Comparison of ENCODE assay signal across 39 mouse cellular contexts in genomic region chr9:98961591-98962477, GRCm38 (mm10). TPM values are rescaled to one million over a fixed set of nuclear protein-coding genes. Genes with fewer than 3 reads are reported as not detected.
DNase-seq lines count a peak whose midpoint lies in the region; ATAC-seq lines count a peak whose summit lies in the region.
"Had no signal": no experiment of that assay in that cellular context is flagged by ENCODE, and none has a peak within 500 bp of the region (broad histone marks: within the 10 kb centered on the region; RNA-seq: fewer than 3 reads in every experiment).

No protein-coding gene starts in this region.

- no peaks in the 10 kb centered on the region for H3K36me3 ChIP-seq in midbrain, embryonic 11.5 days (ENCODE audit: control insufficient read depth, insufficient read depth, low read length)
- H3K36me3 ChIP-seq in midbrain, embryonic 13.5 days = no peaks in the 10 kb centered on the region
- H3K36me3 ChIP-seq in embryonic facial prominence, embryonic 14.5 days (ENCODE audit: control insufficient read depth, insufficient read depth, low read length) = no peaks in the 10 kb centered on the region
- H3K36me3 ChIP-seq: forebrain, embryonic 15.5 days; limb, embryonic 15.5 days; liver, embryonic 13.5 days had no signal

- DNase-seq in embryo, embryonic 10.5 days (ENCODE audit: low spot score) = peak; percentile 46
- no peak for DNase-seq in embryo, embryonic 10 days (ENCODE audit: low spot score)
- DNase-seq in midbrain, embryonic 11.5 days (ENCODE audit: low spot score, missing footprints) = peak; percentile 93
- no peak for DNase-seq in embryonic facial prominence, embryonic 14.5 days (ENCODE audit: low spot score)
- DNase-seq in adrenal gland, postnatal 14 days = no peak
- DNase-seq in left cerebral cortex, postnatal 25 days (ENCODE audit: low spot score in 2 of 2) = no peak
- DNase-seq: adrenal gland, adult 2 months; cerebellum, adult 2 months; cerebellum, postnatal 14 days; gastrocnemius, adult 2 months; gastrocnemius, postnatal 36 days; heart, adult 18-20 months; kidney, adult 9 months; kidney, postnatal 10 days; liver, embryonic 13.5 days; lung, adult 18-20 months; lung, postnatal 4 days; right cerebral cortex, adult 18-20 months; spleen, adult 18-20 months; thymus, postnatal 14 days had no signal

- H3K4me2 ChIP-seq in midbrain, embryonic 11.5 days = no peak overlapping the region
- H3K4me2 ChIP-seq in midbrain, embryonic 13.5 days (replicated peaks) = no peak overlapping the region
- H3K4me2 ChIP-seq in embryonic facial prominence, embryonic 14.5 days (ENCODE audit: low read depth, low read length) = peak overlapping the region; percentile 26; the same call in 1 of the 2 replicates
- H3K4me2 ChIP-seq: forebrain, embryonic 15.5 days; heart, embryonic 11.5 days; limb, embryonic 15.5 days; liver, embryonic 13.5 days had no signal

- H3K27ac ChIP-seq in midbrain, embryonic 11.5 days (ENCODE audit: low read depth, low read length) = no peak overlapping the region
- H3K27ac ChIP-seq in midbrain, embryonic 13.5 days = no peak overlapping the region
- H3K27ac ChIP-seq in embryonic facial prominence, embryonic 14.5 days (replicated peaks; ENCODE audit: low read depth, low read length) = no peak overlapping the region
- H3K27ac ChIP-seq: forebrain, embryonic 15.5 days; gastrocnemius, adult 2 months; left cerebral cortex, adult 2 months; limb, embryonic 15.5 days; liver, embryonic 13.5 days had no signal

- intact Hi-C loops in left cerebral cortex, postnatal 25 days (cut with DNase I) = loop anchor here (5.0 kb wide), 2 partner anchors 315 to 350 kb away; no protein-coding TSS in a partner anchor

- peaks cover 85% of the 10 kb centered on the region for H3K27me3 ChIP-seq in midbrain, embryonic 11.5 days (ENCODE audit: control insufficient read depth, insufficient read depth, low read length)
- H3K27me3 ChIP-seq in midbrain, embryonic 13.5 days = peaks cover 92% of the 10 kb centered on the region
- peaks cover 97% of the 10 kb centered on the region for H3K27me3 ChIP-seq in embryonic facial prominence, embryonic 14.5 days (replicated peaks; ENCODE audit: control insufficient read depth, insufficient read depth, low read length)

- H3K9ac ChIP-seq in midbrain, embryonic 11.5 days (ENCODE audit: low read length) = no peak overlapping the region
- H3K9ac ChIP-seq in midbrain, embryonic 13.5 days (replicated peaks) = no peak overlapping the region
- H3K9ac ChIP-seq in embryonic facial prominence, embryonic 14.5 days (ENCODE audit: low read depth, low read length) = no peak overlapping the region
- H3K9ac ChIP-seq: forebrain, embryonic 15.5 days; limb, embryonic 15.5 days; liver, embryonic 13.5 days had no signal

- 4% methylated on average over 22 of the region's 22 CpGs for WGBS in midbrain, embryonic 11.5 days
- WGBS in midbrain, embryonic 13.5 days = 4% methylated on average over 22 of the region's 22 CpGs
- WGBS in embryonic facial prominence, embryonic 14.5 days = 8% methylated on average over 22 of the region's 22 CpGs

- no peak overlapping the region for H3K4me3 ChIP-seq in midbrain, embryonic 11.5 days (ENCODE audit: low read depth, low read length)
- no peak overlapping the region for H3K4me3 ChIP-seq in midbrain, embryonic 13.5 days (replicated peaks)
- no peak overlapping the region for H3K4me3 ChIP-seq in embryonic facial prominence, embryonic 14.5 days (ENCODE audit: low read depth, low read length)
- H3K4me3 ChIP-seq: forebrain, embryonic 15.5 days; gastrocnemius, adult 2 months; left cerebral cortex, adult 2 months; limb, embryonic 15.5 days; liver, embryonic 13.5 days had no signal

- no peak for ATAC-seq in midbrain, embryonic 11.5 days (ENCODE audit: low FRiP score)
- no peak for ATAC-seq in midbrain, embryonic 13.5 days
- ATAC-seq in embryonic facial prominence, embryonic 14.5 days (ENCODE audit: low read depth) = no peak
- ATAC-seq: activated CD4-positive, CD25-positive, alpha-beta regulatory T cell, adult 4 months; forebrain, embryonic 15.5 days; intestine, postnatal 0 days; lung, postnatal 0 days had no signal

- H3K4me1 ChIP-seq in midbrain, embryonic 11.5 days (ENCODE audit: control insufficient read depth, insufficient read depth, low read length) = peaks cover 9% of the 10 kb centered on the region
- H3K4me1 ChIP-seq in midbrain, embryonic 13.5 days (replicated peaks) = peaks cover 8% of the 10 kb centered on the region
- no peaks in the 10 kb centered on the region for H3K4me1 ChIP-seq in embryonic facial prominence, embryonic 14.5 days (ENCODE audit: control insufficient read depth, insufficient read depth, low read length)

- H3K9me3 ChIP-seq in midbrain, embryonic 11.5 days (ENCODE audit: control insufficient read depth, low read length) = no peaks in the 10 kb centered on the region
- H3K9me3 ChIP-seq in midbrain, embryonic 13.5 days = no peaks in the 10 kb centered on the region
- no peaks in the 10 kb centered on the region for H3K9me3 ChIP-seq in embryonic facial prominence, embryonic 14.5 days (ENCODE audit: control insufficient read depth, low read length)
- H3K9me3 ChIP-seq: forebrain, embryonic 15.5 days; limb, embryonic 15.5 days; liver, embryonic 13.5 days had no signal

RNA-seq across cellular contexts. Expression of gene Foxl2, which starts 6.7 kb away (rescaled TPM):
- polyA plus RNA-seq in midbrain, embryonic 11.5 days (2014; fragmentation: Nextera tagmentation; extraction: Ambion mirVana) = 2.2 and 3.6 TPM in 2 replicates
- polyA plus RNA-seq in midbrain, embryonic 13.5 days (2015; fragmentation: Nextera tagmentation; extraction: Ambion mirVana) = 0.54 and 0.75 TPM in 2 replicates
- polyA plus RNA-seq in embryonic facial prominence, embryonic 14.5 days (2014; fragmentation: Nextera tagmentation; extraction: Ambion mirVana) = 1.0 and 1.5 TPM in 2 replicates
- not detected in 2 replicates for total RNA-seq in adrenal gland, postnatal 14 days (2021)
- total RNA-seq in left cerebral cortex, postnatal 25 days (2021) = under 1 TPM; 0.80 to 0.94 TPM
- total RNA-seq: adrenal gland, postnatal 4 days; CH12.LX; gastrocnemius, adult 2 months; gastrocnemius, postnatal 36 days; heart, adult 18-20 months; hematopoietic stem cell, adult 5-6 weeks had no signal
- polyA plus RNA-seq: activated CD4-positive, CD25-positive, alpha-beta regulatory T cell, adult 4 months; heart, embryonic 11.5 days; intestine, postnatal 0 days; large intestine, adult 2 months; liver, embryonic 13.5 days; lung, postnatal 0 days; stomach, embryonic 16.5 days; urinary bladder, adult 2 months had no signal

RNA-seq across cellular contexts. Expression of gene Faim, which starts 24.3 kb away (rescaled TPM):
- polyA plus RNA-seq in midbrain, embryonic 11.5 days (2014; fragmentation: Nextera tagmentation; extraction: Ambion mirVana) = 87.3 and 91.8 TPM in 2 replicates
- 105 and 107 TPM in 2 replicates for polyA plus RNA-seq in midbrain, embryonic 13.5 days (2015; fragmentation: Nextera tagmentation; extraction: Ambion mirVana)
- polyA plus RNA-seq in embryonic facial prominence, embryonic 14.5 days (2014; fragmentation: Nextera tagmentation; extraction: Ambion mirVana) = 39.7 and 43.5 TPM in 2 replicates
- total RNA-seq in adrenal gland, postnatal 14 days (2021) = 27.8 and 31.9 TPM in 2 replicates
- 10 to 100 TPM; 34.1 to 35.5 TPM for total RNA-seq in left cerebral cortex, postnatal 25 days (2021)

RNA-seq across cellular contexts. Expression of gene 7420426K07Rik, which starts 58.9 kb away (rescaled TPM):
- 0.11 TPM in 1 of 2 replicates, not detected in the other for polyA plus RNA-seq in midbrain, embryonic 11.5 days (2014; fragmentation: Nextera tagmentation; extraction: Ambion mirVana)
- polyA plus RNA-seq in midbrain, embryonic 13.5 days (2015; fragmentation: Nextera tagmentation; extraction: Ambion mirVana) = not detected in 2 replicates
- polyA plus RNA-seq in embryonic facial prominence, embryonic 14.5 days (2014; fragmentation: Nextera tagmentation; extraction: Ambion mirVana) = not detected in 2 replicates
- not detected in 2 replicates for total RNA-seq in adrenal gland, postnatal 14 days (2021)
- not detected for total RNA-seq in left cerebral cortex, postnatal 25 days (2021)
- total RNA-seq: adrenal gland, adult 2 months; adrenal gland, postnatal 4 days; CH12.LX; gastrocnemius, adult 2 months; gastrocnemius, postnatal 36 days; heart, adult 18-20 months; hematopoietic stem cell, adult 5-6 weeks; layer of hippocampus, postnatal 10 days; left cerebral cortex, adult 2 months; left cerebral cortex, postnatal 36 days had no signal
- polyA plus RNA-seq: activated CD4-positive, CD25-positive, alpha-beta regulatory T cell, adult 4 months; adrenal gland, adult 2 months; C2C12; cerebellum, adult 2 months; cortical plate, adult 2 months; forebrain, embryonic 15.5 days; heart, embryonic 11.5 days; heart, embryonic 16.5 days; intestine, postnatal 0 days; large intestine, adult 2 months; limb, embryonic 15.5 days; liver, embryonic 13.5 days; lung, postnatal 0 days; stomach, embryonic 16.5 days; urinary bladder, adult 2 months had no signal

Comparison
In these comparisons a context has a peak if more than half of its experiments do, and no peak if none do; other contexts are left out.
1. DNase-seq: peak in embryo, embryonic 10.5 days (single experiment) and midbrain, embryonic 11.5 days (single experiment); none in embryo, embryonic 10 days (single experiment), embryonic facial prominence, embryonic 14.5 days (single experiment), adrenal gland, postnatal 14 days (single experiment) and left cerebral cortex, postnatal 25 days (0 of 2).